Mouse (Mus musculus): Measurements from ENCODE around the gene Fam98c. TPM values are rescaled to one million over a fixed set of nuclear protein-coding genes. Genes with fewer than 3 reads are reported as not detected.
"Not testable (repeated sequence)": the region's sequence is repeated elsewhere in the genome, so short reads cannot be mapped to it uniquely, and the experiment has no call there.

Fam98c gene
- 17.6 and 18.4 TPM in 2 replicates for polyA plus RNA-seq (2016; fragmentation: Nextera tagmentation; extraction: Ambion mirVana)

- Histone ChIP-seq H3K27me3 (ENCODE audit: insufficient read depth, poor library complexity, severe bottlenecking) (peaks cover 30% of the 10 kb centered on the region), H3K36me3 (peaks cover 16% of the 10 kb centered on the region; the same call in 1 of the 2 replicates), H3K27ac (peak within 1 kb of the TSS; percentile 88), H3K4me1 (replicated peaks) (peaks cover 33% of the 10 kb centered on the region), H3K9me3 (peaks cover 7% of the 10 kb centered on the region; the same call in 1 of the 2 replicates), H3K4me3 (peak within 1 kb of the TSS; percentile 71)
- DNase-seq (ENCODE audit: low spot score): peak; percentile 85
- 3% methylated on average over 68 of the region's 68 CpGs for WGBS
These were observed at the start of gene Fam98c for GRCm38 (mm10) chr7:29155838-29156782. TSS of gene Fam98c (minus strand) at chr7:29156234.

GRCm38 (mm10) chr7:29202577-29202976, 46.5 kb upstream of the Fam98c start:
- no peak overlapping the region for H3K27ac ChIP-seq
- 0 out of 2 replicates have a peak, but pooled peaks cover 2% of the 10 kb centered on the region for H3K27me3 ChIP-seq (ENCODE audit: insufficient read depth, poor library complexity, severe bottlenecking)
- 86% methylated on average over 6 of the region's 6 CpGs for WGBS
- H3K4me1 ChIP-seq (replicated peaks): no peaks in the 10 kb centered on the region
- DNase-seq (ENCODE audit: low spot score): no peak
- H3K4me3 ChIP-seq: no peak overlapping the region
- no peaks in the 10 kb centered on the region for H3K36me3 ChIP-seq
- H3K9me3 ChIP-seq: no peaks in the 10 kb centered on the region

GRCm38 (mm10) chr7:29194230-29194629, 38.2 kb upstream of the Fam98c start:
- not testable (repeated sequence) for H3K4me3 ChIP-seq; H3K27ac ChIP-seq; H3K9me3 ChIP-seq; H3K36me3 ChIP-seq; H3K27me3 ChIP-seq (ENCODE audit: insufficient read depth, poor library complexity, severe bottlenecking); H3K4me1 ChIP-seq (replicated peaks); DNase-seq (ENCODE audit: low spot score)
- 90% methylated on average over 1 of the region's 1 CpGs for WGBS

GRCm38 (mm10) chr7:29181323-29181722, 25.3 kb upstream of the Fam98c start:
- H3K36me3 ChIP-seq: peaks cover 22% of the 10 kb centered on the region
- not testable (repeated sequence) for H3K27me3 ChIP-seq (ENCODE audit: insufficient read depth, poor library complexity, severe bottlenecking); DNase-seq (ENCODE audit: low spot score); H3K9me3 ChIP-seq
- 0 out of 2 replicates have a peak overlapping the region, but pooled peaks have one; percentile 89 for H3K4me3 ChIP-seq
- H3K27ac ChIP-seq: peak overlapping the region; percentile 93
- peaks cover 20% of the 10 kb centered on the region for H3K4me1 ChIP-seq (replicated peaks)
- 86% methylated on average over 4 of the region's 4 CpGs for WGBS

- 41% methylated on average over 5 of the region's 5 CpGs for WGBS
- H3K9me3 ChIP-seq: no peaks in the 10 kb centered on the region
- H3K4me1 ChIP-seq (replicated peaks): peaks cover 20% of the 10 kb centered on the region
- peak overlapping the region; percentile 93 for H3K27ac ChIP-seq
- no peaks in the 10 kb centered on the region for H3K27me3 ChIP-seq (ENCODE audit: insufficient read depth, poor library complexity, severe bottlenecking)
- no peak for DNase-seq (ENCODE audit: low spot score)
- H3K4me3 ChIP-seq: peak overlapping the region; percentile 89
- peaks cover 26% of the 10 kb centered on the region for H3K36me3 ChIP-seq
These were observed 24.8 kb upstream of the Fam98c start for GRCm38 (mm10) chr7:29180854-29181236.

- Histone ChIP-seq H3K9me3 (no peaks in the 10 kb centered on the region), H3K4me3 (peak within 1 kb of the TSS; percentile 89), H3K27ac (peak within 1 kb of the TSS; percentile 93), H3K4me1 (replicated peaks) (peaks cover 20% of the 10 kb centered on the region), H3K27me3 (ENCODE audit: insufficient read depth, poor library complexity, severe bottlenecking) (no peaks in the 10 kb centered on the region), H3K36me3 (peaks cover 32% of the 10 kb centered on the region)
- DNase-seq (ENCODE audit: low spot score): peak; percentile 98
- under 1% methylated on average over 62 of the region's 62 CpGs for WGBS
These were observed 24.2 kb upstream of the Fam98c start, which contains the start of gene Psmd8 for GRCm38 (mm10) chr7:29180077-29180853. TSS of gene Psmd8 (minus strand) at chr7:29180701.

GRCm38 (mm10) chr7:29179323-29179722, 23.3 kb upstream of the Fam98c start:
- Histone ChIP-seq H3K36me3 (peaks cover 42% of the 10 kb centered on the region), H3K4me3 (peak overlapping the region; percentile 89), H3K9me3 (no peaks in the 10 kb centered on the region), H3K4me1 (replicated peaks) (peaks cover 20% of the 10 kb centered on the region), H3K27ac (0 out of 2 replicates have a peak overlapping the region, but pooled peaks have one; percentile 93), H3K27me3 (ENCODE audit: insufficient read depth, poor library complexity, severe bottlenecking) (peaks cover 8% of the 10 kb centered on the region)
- 62% methylated on average over 7 of the region's 7 CpGs for WGBS
- no peak for DNase-seq (ENCODE audit: low spot score)

GRCm38 (mm10) chr7:29178106-29178505, 22.1 kb upstream of the Fam98c start:
- H3K9me3 ChIP-seq: no peaks in the 10 kb centered on the region
- H3K4me1 ChIP-seq (replicated peaks): peaks cover 27% of the 10 kb centered on the region
- H3K36me3 ChIP-seq: peaks cover 54% of the 10 kb centered on the region
- 89% methylated on average over 4 of the region's 4 CpGs for WGBS
- no peak overlapping the region; the same call in 1 of the 2 replicates for H3K4me3 ChIP-seq
- no peak for DNase-seq (ENCODE audit: low spot score)
- peaks cover 20% of the 10 kb centered on the region for H3K27me3 ChIP-seq (ENCODE audit: insufficient read depth, poor library complexity, severe bottlenecking)
- H3K27ac ChIP-seq: no peak overlapping the region

GRCm38 (mm10) chr7:29172390-29173016, 16.5 kb upstream of the Fam98c start:
- WGBS: 24% methylated on average over 32 of the region's 32 CpGs
- Histone ChIP-seq H3K27me3 (ENCODE audit: insufficient read depth, poor library complexity, severe bottlenecking) (peaks cover 54% of the 10 kb centered on the region), H3K27ac (peak overlapping the region; percentile 94; the same call in 1 of the 2 replicates), H3K4me3 (peak overlapping the region; percentile 76), H3K4me1 (replicated peaks) (peaks cover 63% of the 10 kb centered on the region), H3K9me3 (no peaks in the 10 kb centered on the region), H3K36me3 (peaks cover 49% of the 10 kb centered on the region)
- peak; percentile 34 for DNase-seq (ENCODE audit: low spot score)

GRCm38 (mm10) chr7:29171562-29172097, 15.6 kb upstream of the Fam98c start:
- peaks cover 42% of the 10 kb centered on the region for H3K36me3 ChIP-seq
- peaks cover 60% of the 10 kb centered on the region for H3K27me3 ChIP-seq (ENCODE audit: insufficient read depth, poor library complexity, severe bottlenecking)

GRCm38 (mm10) chr7:29170755-29171561, 14.9 kb upstream of the Fam98c start:
- Histone ChIP-seq H3K27ac (peak overlapping the region; percentile 94), H3K9me3 (no peaks in the 10 kb centered on the region), H3K4me1 (replicated peaks) (peaks cover 67% of the 10 kb centered on the region), H3K27me3 (ENCODE audit: insufficient read depth, poor library complexity, severe bottlenecking) (peaks cover 63% of the 10 kb centered on the region), H3K36me3 (peaks cover 40% of the 10 kb centered on the region), H3K4me3 (peak overlapping the region; percentile 76)
- 1% methylated on average over 43 of the region's 43 CpGs for WGBS
- peak; percentile 68 for DNase-seq (ENCODE audit: low spot score)

More at GRCm38 (mm10) chr7:29171562-29172097, 15.6 kb upstream of the Fam98c start:
- peak overlapping the region; percentile 94 for H3K27ac ChIP-seq
- 7% methylated on average over 34 of the region's 34 CpGs for WGBS
- H3K9me3 ChIP-seq: no peaks in the 10 kb centered on the region
- H3K4me3 ChIP-seq: peak overlapping the region; percentile 76
- H3K4me1 ChIP-seq (replicated peaks): peaks cover 67% of the 10 kb centered on the region
- DNase-seq (ENCODE audit: low spot score): peak; percentile 39
